Comparison of ENCODE assay signal across 13 mouse cellular contexts in genomic region chr6:6038773-6039550, GRCm38 (mm10).
DNase-seq lines count a peak whose midpoint lies in the region; ATAC-seq lines count a peak whose summit lies in the region.
"Had no signal": no experiment of that assay in that cellular context is flagged by ENCODE, and none has a peak within 500 bp of the region (broad histone marks: within the 10 kb centered on the region; RNA-seq: fewer than 3 reads in every experiment).

No protein-coding gene starts in this region.

- H3K9me3 ChIP-seq in embryonic facial prominence, embryonic 13.5 days: no peaks in the 10 kb centered on the region
- no peaks in the 10 kb centered on the region for H3K9me3 ChIP-seq in midbrain, embryonic 15.5 days
- H3K9me3 ChIP-seq: hindbrain, embryonic 15.5 days had no signal

- peaks cover 51% of the 10 kb centered on the region for H3K4me1 ChIP-seq in embryonic facial prominence, embryonic 13.5 days
- H3K4me1 ChIP-seq in midbrain, embryonic 15.5 days: no peaks in the 10 kb centered on the region

- WGBS in embryonic facial prominence, embryonic 13.5 days: 19% methylated on average over 18 of the region's 18 CpGs
- WGBS in midbrain, embryonic 15.5 days: 36% methylated on average over 18 of the region's 18 CpGs

- ATAC-seq in embryonic facial prominence, embryonic 13.5 days (ENCODE audit: insufficient number of reproducible peaks, insufficient read depth, low FRiP score, low TSS enrichment, low read depth): peak; percentile 72
- ATAC-seq in midbrain, embryonic 15.5 days (replicated peaks): peak; percentile 45; the same call in 1 of the 2 replicates

- peak; percentile 13 to 27 for DNase-seq in cerebellum, postnatal 10 days
- no peak for DNase-seq in cerebellum, adult 11-12 months
- peak; percentile 10 for DNase-seq in left cerebral cortex, postnatal 4 days
- no peak for DNase-seq in left cerebral cortex, postnatal 25 days (ENCODE audit: low spot score in 2 of 2)
- DNase-seq in thymus, postnatal 14 days: no peak
- no peak for DNase-seq in left cerebral cortex, postnatal 14 days (ENCODE audit: low spot score in 2 of 2)
- DNase-seq: cerebellum, postnatal 36 days; lung, adult 18-20 months; thymus, adult 2 months had no signal

- peak overlapping the region; percentile 81 for H3K27ac ChIP-seq in embryonic facial prominence, embryonic 13.5 days
- H3K27ac ChIP-seq in midbrain, embryonic 15.5 days: no peak overlapping the region
- H3K27ac ChIP-seq: hindbrain, embryonic 15.5 days had no signal

- peak overlapping the region; percentile 35 for H3K4me2 ChIP-seq in embryonic facial prominence, embryonic 13.5 days
- H3K4me2 ChIP-seq in midbrain, embryonic 15.5 days: no peak overlapping the region
- H3K4me2 ChIP-seq: heart, embryonic 11.5 days; hindbrain, embryonic 15.5 days had no signal

- intact Hi-C loops in left cerebral cortex, postnatal 4 days (cut with DNase I): no loop called here
- intact Hi-C loops in left cerebral cortex, postnatal 25 days (cut with DNase I): no loop called here
- intact Hi-C loops in left cerebral cortex, postnatal 14 days (cut with DNase I): no loop called here

- H3K4me3 ChIP-seq in embryonic facial prominence, embryonic 13.5 days: no peak overlapping the region
- no peak overlapping the region for H3K4me3 ChIP-seq in midbrain, embryonic 15.5 days
- H3K4me3 ChIP-seq: hindbrain, embryonic 15.5 days had no signal

- peak overlapping the region; percentile 23; the same call in 1 of the 2 replicates for H3K9ac ChIP-seq in embryonic facial prominence, embryonic 13.5 days
- H3K9ac ChIP-seq in midbrain, embryonic 15.5 days: no peak overlapping the region
- H3K9ac ChIP-seq: hindbrain, embryonic 15.5 days had no signal

- H3K36me3 ChIP-seq in embryonic facial prominence, embryonic 13.5 days: no peaks in the 10 kb centered on the region
- no peaks in the 10 kb centered on the region for H3K36me3 ChIP-seq in midbrain, embryonic 15.5 days (replicated peaks)
- H3K36me3 ChIP-seq: hindbrain, embryonic 15.5 days had no signal

- H3K27me3 ChIP-seq in embryonic facial prominence, embryonic 13.5 days: peaks cover 49% of the 10 kb centered on the region
- H3K27me3 ChIP-seq in midbrain, embryonic 15.5 days (replicated peaks): no peaks in the 10 kb centered on the region
- H3K27me3 ChIP-seq: hindbrain, embryonic 15.5 days had no signal

Comparison
In these comparisons a context has a peak if more than half of its experiments do, and no peak if none do; other contexts are left out.
1. DNase-seq: peak in cerebellum, postnatal 10 days (2 of 2) and left cerebral cortex, postnatal 4 days (single experiment); none in cerebellum, adult 11-12 months (single experiment), left cerebral cortex, postnatal 25 days (0 of 2), thymus, postnatal 14 days (single experiment) and left cerebral cortex, postnatal 14 days (0 of 2).